Mouse (Mus musculus) olfactory bulb, adult 2 months (tissue): ENCODE measurements around the gene Ppp1ca. TPM values are rescaled to one million over a fixed set of nuclear protein-coding genes. Genes with fewer than 3 reads are reported as not detected.

ENCODE experiments used
- H3K27ac ChIP-seq: fragments of 200-500 bp; 2 replicates; pipeline ENCODE4 v1.5.1; 2012; ENCODE audit warnings: low read depth, low read length; ENCODE audit not compliant: insufficient read depth
- H3K4me1 ChIP-seq: fragments of 200-500 bp; 2 replicates; pipeline ENCODE4 v1.6.1; 2012; ENCODE audit warnings: low read length; ENCODE audit not compliant: control insufficient read depth, insufficient read depth
- H3K4me3 ChIP-seq: fragments of 200-500 bp; 2 replicates; pipeline ENCODE4 v1.5.1; 2012; ENCODE audit warnings: mild to moderate bottlenecking, low read depth, low read length, moderate library complexity; ENCODE audit not compliant: insufficient read depth
- CTCF ChIP-seq: fragments of 200-500 bp; IDR thresholded peaks from 2 replicates; pipeline ENCODE4 v1.5.1; 2012; ENCODE audit warnings: low read depth, mild to moderate bottlenecking, low read length, moderate library complexity; ENCODE audit not compliant: insufficient read depth
- POLR2A ChIP-seq: fragments of 200-500 bp; IDR thresholded peaks from 2 replicates; pipeline ENCODE4 v1.6.1; 2012; ENCODE audit warnings: mild to moderate bottlenecking, low read depth, low read length, moderate library complexity; ENCODE audit not compliant: insufficient read depth
- WGBS: fragments of 180-500 bp; shearing (Covaris S2); methylation state at CpG from one replicate; pipeline ENCODE4 v1.1.7; 2018; 5-methylcytosine and 5-hydroxymethylcytosine counted together
- polyA plus RNA-seq: library from polyadenylated mRNA; stranded (reverse); fragments of >200 nt; gene quantifications from 2 replicates; pipeline ENCODE4 v1.2.4, GENCODE M21; 2012; ENCODE audit warnings: low replicate concordance; ENCODE audit not compliant: missing spikeins, insufficient read depth, insufficient read length

The Ppp1ca gene
- polyA plus RNA-seq, 1 experiment, result 405 TPM

DNA sequence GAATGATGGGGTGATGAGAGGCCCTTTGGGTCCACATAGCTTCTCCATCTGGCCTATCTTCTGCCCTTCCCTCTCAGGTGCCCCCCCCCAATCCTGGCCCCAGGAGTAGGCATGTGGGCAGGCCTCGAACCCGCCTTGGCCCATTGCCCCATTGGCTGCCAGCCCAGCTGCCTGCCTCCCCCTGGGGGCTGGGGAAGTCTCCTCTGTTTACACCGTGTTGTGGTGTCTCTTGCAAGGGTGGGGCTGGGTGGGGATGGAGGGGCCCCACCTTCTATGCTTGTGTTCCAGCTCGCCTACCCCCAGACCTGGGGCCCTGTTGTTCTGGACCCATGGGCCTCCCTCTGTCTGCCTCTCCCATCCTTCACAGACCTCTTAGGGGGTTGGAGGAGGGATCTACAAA is 28.6 kb downstream of the Ppp1ca start:
- Histone ChIP-seq H3K4me3 (no peak overlapping the region), H3K27ac (no peak overlapping the region), H3K4me1 (peaks cover 10% of the 10 kb centered on the region)
- WGBS, result 44% methylated on average over 4 of the region's 4 CpGs
- no peak for TF ChIP-seq CTCF
- no peak for TF ChIP-seq POLR2A

GRCm38 (mm10) chr19:4220957-4221743 is 29.3 kb downstream of the Ppp1ca start:
- no peak overlapping the region for H3K27ac ChIP-seq
- peaks cover 7% of the 10 kb centered on the region for H3K4me1 ChIP-seq
- TF ChIP-seq CTCF (no peak), POLR2A (no peak)
- WGBS, result 50% methylated on average over 14 of the region's 14 CpGs
- H3K4me3 ChIP-seq, result no peak overlapping the region

DNA sequence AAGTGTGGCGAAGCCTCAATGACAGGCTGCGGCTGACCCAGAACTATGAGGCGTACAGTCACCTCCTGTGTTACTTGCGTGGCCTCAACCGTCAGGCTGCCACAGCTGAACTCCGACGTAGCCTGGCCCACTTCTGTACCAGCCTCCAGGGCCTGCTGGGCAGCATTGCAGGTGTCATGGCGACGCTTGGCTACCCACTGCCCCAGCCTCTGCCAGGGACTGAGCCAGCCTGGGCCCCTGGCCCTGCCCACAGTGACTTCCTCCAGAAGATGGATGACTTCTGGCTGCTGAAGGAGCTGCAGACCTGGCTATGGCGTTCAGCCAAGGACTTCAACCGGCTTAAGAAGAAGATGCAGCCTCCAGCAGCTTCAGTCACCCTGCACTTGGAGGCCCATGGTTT is 30.3 kb downstream of the Ppp1ca start:
- Histone ChIP-seq H3K4me3 (no peak overlapping the region), H3K27ac (no peak overlapping the region), H3K4me1 (peaks cover 5% of the 10 kb centered on the region)
- 78% methylated on average over 11 of the region's 11 CpGs for WGBS
- TF ChIP-seq POLR2A (no peak), CTCF (no peak)

DNA sequence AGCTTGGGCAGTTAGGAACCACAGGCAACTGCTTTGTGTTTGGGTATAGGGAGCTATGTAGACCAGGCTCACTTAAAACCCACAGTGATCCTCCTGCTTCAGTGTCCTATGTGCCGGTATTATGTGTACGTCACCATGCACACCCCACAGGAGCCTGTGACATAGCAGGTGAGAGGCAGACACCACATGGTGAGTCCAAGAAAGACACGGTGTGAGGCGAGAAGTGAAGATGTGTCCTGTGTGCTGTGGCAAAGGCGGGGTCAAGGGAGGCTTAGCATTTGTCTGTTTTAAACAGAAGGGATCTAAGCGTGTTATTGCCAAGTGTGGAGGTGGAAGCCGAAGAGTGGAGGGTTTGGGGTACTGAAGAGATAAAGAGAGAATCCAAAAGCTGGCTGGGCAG is 34.9 kb downstream of the Ppp1ca start:
- 95% methylated on average over 7 of the region's 7 CpGs for WGBS
- TF ChIP-seq POLR2A (no peak), CTCF (no peak)
- H3K27ac ChIP-seq, result no peak overlapping the region
- H3K4me1 ChIP-seq, result peaks cover 11% of the 10 kb centered on the region
- no peak overlapping the region for H3K4me3 ChIP-seq

GRCm38 (mm10) chr19:4227446-4227845 is 35.6 kb downstream of the Ppp1ca start:
- H3K27ac ChIP-seq, result no peak overlapping the region
- WGBS, result 85% methylated on average over 5 of the region's 5 CpGs
- peaks cover 15% of the 10 kb centered on the region for H3K4me1 ChIP-seq
- no peak overlapping the region for H3K4me3 ChIP-seq
- TF ChIP-seq POLR2A (no peak), CTCF (no peak)

DNA sequence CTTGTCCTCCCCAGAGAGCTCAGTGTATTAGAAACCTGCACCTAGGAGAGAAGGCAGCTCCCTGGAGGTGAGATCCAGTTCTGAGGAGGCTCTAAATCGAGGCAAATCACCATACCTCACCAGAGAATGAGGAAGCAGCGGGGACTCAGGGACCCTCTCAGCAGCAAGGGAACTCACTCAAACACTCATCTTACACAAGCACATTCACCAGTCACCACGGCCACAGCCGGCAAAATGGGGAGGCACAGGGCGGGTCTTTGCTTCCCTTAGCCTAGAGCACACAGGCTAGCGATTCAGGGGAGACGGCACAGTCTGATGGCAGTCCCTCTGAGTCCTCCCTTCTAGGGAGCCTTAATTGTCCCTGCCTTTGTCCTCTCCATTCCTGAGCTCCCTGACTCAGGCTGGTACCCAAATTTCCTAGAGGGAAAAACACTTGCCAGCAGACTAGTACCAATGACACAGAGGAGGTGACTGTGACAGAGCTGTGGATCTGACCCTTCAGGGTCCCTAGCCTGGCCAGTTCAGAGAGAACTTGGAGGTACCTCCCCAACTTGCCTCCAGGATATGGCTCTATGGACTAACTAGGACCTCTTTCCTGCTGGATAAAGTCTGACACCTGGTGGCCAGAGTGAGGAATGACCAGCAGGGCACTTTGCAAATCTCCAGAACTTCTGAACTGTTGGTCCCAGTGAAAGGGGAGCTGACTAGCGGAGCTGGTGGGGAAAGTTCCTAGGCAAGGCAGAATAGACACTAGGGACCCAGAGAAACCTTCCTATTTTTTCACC is 36.2 kb downstream of the Ppp1ca start:
- 21% methylated on average over 8 of the region's 8 CpGs for WGBS
- TF ChIP-seq CTCF, result no peak
- TF ChIP-seq POLR2A, result no peak
- peaks cover 18% of the 10 kb centered on the region for H3K4me1 ChIP-seq

DNA sequence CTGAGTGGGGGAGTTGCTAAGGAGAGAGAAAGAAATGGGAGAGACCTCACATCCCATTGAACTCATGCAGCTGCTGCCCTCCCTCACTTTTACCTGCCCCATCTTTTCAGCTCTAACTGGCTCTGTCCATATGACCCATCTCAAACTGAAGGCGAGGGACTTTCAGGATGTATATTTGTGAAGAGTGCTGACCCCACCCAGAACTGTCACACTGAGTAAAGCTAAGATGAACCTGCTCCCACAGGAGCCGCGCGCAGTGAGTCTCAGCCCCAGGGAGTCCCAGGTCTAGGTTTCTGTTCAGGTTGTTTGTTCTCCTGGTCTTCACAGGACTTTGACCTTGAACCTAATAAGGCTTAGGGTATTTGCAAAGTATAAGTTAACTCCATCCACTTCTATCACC is 37.0 kb downstream of the Ppp1ca start:
- no peak for TF ChIP-seq CTCF
- Histone ChIP-seq H3K27ac (no peak overlapping the region), H3K4me3 (no peak overlapping the region), H3K4me1 (peaks cover 18% of the 10 kb centered on the region)
- 77% methylated on average over 4 of the region's 4 CpGs for WGBS

More for the DNA sequence above, 36.2 kb downstream of the Ppp1ca start:
- no peak overlapping the region for H3K4me3 ChIP-seq
- no peak overlapping the region for H3K27ac ChIP-seq

GRCm38 (mm10) chr19:4229451-4230076 is 37.7 kb downstream of the Ppp1ca start:
- H3K4me1 ChIP-seq, result peaks cover 18% of the 10 kb centered on the region
- TF ChIP-seq CTCF, result no peak
- 61% methylated on average over 9 of the region's 9 CpGs for WGBS
- no peak overlapping the region for H3K4me3 ChIP-seq
- no peak overlapping the region for H3K27ac ChIP-seq

DNA sequence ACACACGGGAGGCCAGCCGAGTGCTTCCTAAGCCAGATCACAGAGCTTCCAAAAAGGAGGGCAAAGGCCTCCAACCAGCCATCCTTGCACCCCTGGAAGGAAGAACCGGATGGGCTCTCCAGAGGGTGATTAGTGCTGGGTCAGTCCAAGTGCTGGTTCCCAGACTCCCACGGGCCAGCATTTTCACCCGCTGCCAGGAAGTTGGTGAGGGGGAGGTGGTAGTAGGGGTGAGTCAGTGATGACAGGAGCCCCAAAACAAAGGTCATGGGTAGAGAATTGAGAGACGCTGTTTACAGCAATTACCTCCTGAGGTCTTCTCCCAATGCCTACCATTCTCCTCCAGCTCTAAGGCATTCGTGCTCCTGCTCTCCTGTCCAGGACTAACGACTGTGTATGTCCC is 38.5 kb downstream of the Ppp1ca start:
- TF ChIP-seq POLR2A (no peak), CTCF (no peak)
- H3K4me3 ChIP-seq, result no peak overlapping the region
- H3K27ac ChIP-seq, result 0 out of 2 replicates have a peak overlapping the region, but pooled peaks have one; percentile 1
- WGBS, result 44% methylated on average over 8 of the region's 8 CpGs
- peaks cover 18% of the 10 kb centered on the region for H3K4me1 ChIP-seq
